Mouse (Mus musculus) hindbrain, embryonic 14.5 days (tissue): Measurements from ENCODE around the gene Tiam2. TPM values are rescaled to one million over a fixed set of nuclear protein-coding genes. Genes with fewer than 3 reads are reported as not detected.

Source experiments
- ATAC-seq: fragments of 200-750 bp; cut with Nextera tagmentation; 2 replicates; pipeline ENCODE4 v1.8.0; 2017; ENCODE audit warnings: moderate number of reproducible peaks, mild to moderate bottlenecking, moderate TSS enrichment, moderate library complexity; ENCODE audit not compliant: low FRiP score
- DNase-seq: peaks from one replicate; pipeline ENCODE4 v3.0.0-alpha.2; 2015; ENCODE audit warnings: low spot score
- H3K27ac ChIP-seq: fragments of 300-500 bp; sonication (generic); 2 replicates; pipeline ENCODE4 v1.5.1; 2014; ENCODE audit warnings: mild to moderate bottlenecking, moderate library complexity
- H3K27me3 ChIP-seq: fragments of 300-500 bp; sonication (generic); 2 replicates; pipeline ENCODE4 v1.6.1; 2014; ENCODE audit warnings: mild to moderate bottlenecking, low read length, mixed read lengths; ENCODE audit not compliant: control insufficient read depth, insufficient read depth
- H3K36me3 ChIP-seq: fragments of 300-500 bp; sonication (generic); replicated peaks from 2 replicates; pipeline ENCODE4 v1.6.1; 2014; ENCODE audit not compliant: control insufficient read depth, insufficient read depth
- H3K4me1 ChIP-seq: fragments of 300-500 bp; sonication (generic); replicated peaks from 2 replicates; pipeline ENCODE4 v1.6.1; 2014; ENCODE audit warnings: antibody characterized with exemption, low read length, mixed read lengths; ENCODE audit not compliant: control insufficient read depth, insufficient read depth
- H3K4me2 ChIP-seq: fragments of 300-500 bp; sonication (generic); replicated peaks from 2 replicates; pipeline ENCODE4 v1.6.1; 2014; ENCODE audit warnings: mild to moderate bottlenecking, moderate library complexity
- H3K4me3 ChIP-seq: fragments of 300-500 bp; sonication (generic); replicated peaks from 2 replicates; pipeline ENCODE4 v1.5.1; 2014; ENCODE audit warnings: mild to moderate bottlenecking, low read length
- H3K9ac ChIP-seq: fragments of 300-500 bp; sonication (generic); 2 replicates; pipeline ENCODE4 v1.6.1; 2014
- H3K9me3 ChIP-seq: fragments of 300-500 bp; sonication (generic); 2 replicates; pipeline ENCODE4 v1.6.1; 2016; ENCODE audit warnings: low read length; ENCODE audit not compliant: control insufficient read depth
- WGBS: fragments of 180-500 bp; shearing (Covaris S2); extraction: QIAGEN DNeasy Blood & Tissue Kit; methylation state at CpG from one replicate; pipeline ENCODE4 v1.1.7; 2014; 5-methylcytosine and 5-hydroxymethylcytosine counted together
- polyA plus RNA-seq: library from polyadenylated mRNA; unstranded; fragments of >200 nt; fragmentation: Nextera tagmentation; extraction: Ambion mirVana; gene quantifications from 2 replicates; pipeline ENCODE4 v1.2.1, GENCODE M21; 2014

Tiam2 gene
- polyA plus RNA-seq, 1 experiment from 2014 or later = 6.3 TPM

DNA sequence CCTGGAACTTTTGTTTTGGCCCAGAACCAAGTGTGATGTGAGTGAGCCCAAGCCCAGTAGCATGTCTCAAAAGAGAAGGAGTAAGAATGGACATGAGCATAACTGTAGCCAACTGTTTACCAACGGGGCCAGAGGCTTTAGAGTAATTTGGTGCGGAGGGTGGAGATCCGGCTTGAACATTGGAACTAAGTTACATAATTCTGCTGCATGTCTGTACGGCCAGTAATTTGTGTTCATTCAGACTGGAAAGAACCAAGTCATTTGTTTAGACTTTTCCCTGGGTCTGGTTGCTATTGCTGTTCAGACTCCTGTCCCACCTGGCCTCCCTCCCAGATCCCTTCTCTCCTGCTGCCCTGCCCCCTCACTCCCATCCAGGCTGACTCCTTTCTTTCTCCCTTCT is 43.3 kb downstream of the Tiam2 start:
- H3K9me3 ChIP-seq = no peaks in the 10 kb centered on the region
- H3K4me1 ChIP-seq = no peaks in the 10 kb centered on the region
- H3K27ac ChIP-seq = no peak overlapping the region
- ATAC-seq (no peak), DNase-seq (no peak)
- no peak overlapping the region for H3K4me3 ChIP-seq
- 73% methylated on average over 4 of the region's 4 CpGs for WGBS
- no peak overlapping the region for H3K9ac ChIP-seq
- H3K27me3 ChIP-seq = no peaks in the 10 kb centered on the region
- no peak overlapping the region for H3K4me2 ChIP-seq
- no peaks in the 10 kb centered on the region for H3K36me3 ChIP-seq

DNA sequence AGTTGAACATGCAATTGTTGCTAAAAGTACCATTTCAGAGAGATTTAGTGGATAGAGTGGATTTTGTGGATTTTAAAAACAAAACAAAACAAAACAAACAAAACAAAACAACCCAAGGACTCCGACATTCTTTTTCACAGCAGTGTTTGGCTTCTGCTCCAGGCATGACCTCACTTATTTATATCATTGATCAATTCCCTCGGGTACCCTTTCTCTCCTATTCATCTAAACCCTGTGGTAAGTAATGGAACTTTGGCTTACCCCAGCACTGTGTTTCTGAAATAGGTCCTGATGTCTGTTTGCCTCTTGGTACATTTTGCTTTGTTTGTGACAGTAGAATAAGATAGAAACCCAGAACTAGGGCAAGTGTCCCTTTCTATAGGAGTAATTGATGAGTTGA is 52.2 kb downstream of the Tiam2 start:
- Histone ChIP-seq H3K9me3 (no peaks in the 10 kb centered on the region), H3K9ac (no peak overlapping the region), H3K4me1 (no peaks in the 10 kb centered on the region), H3K27ac (no peak overlapping the region), H3K27me3 (no peaks in the 10 kb centered on the region), H3K4me2 (no peak overlapping the region), H3K36me3 (no peaks in the 10 kb centered on the region), H3K4me3 (no peak overlapping the region)
- DNase-seq (no peak), ATAC-seq (no peak)
- WGBS = 54% methylated on average over 2 of the region's 2 CpGs

DNA sequence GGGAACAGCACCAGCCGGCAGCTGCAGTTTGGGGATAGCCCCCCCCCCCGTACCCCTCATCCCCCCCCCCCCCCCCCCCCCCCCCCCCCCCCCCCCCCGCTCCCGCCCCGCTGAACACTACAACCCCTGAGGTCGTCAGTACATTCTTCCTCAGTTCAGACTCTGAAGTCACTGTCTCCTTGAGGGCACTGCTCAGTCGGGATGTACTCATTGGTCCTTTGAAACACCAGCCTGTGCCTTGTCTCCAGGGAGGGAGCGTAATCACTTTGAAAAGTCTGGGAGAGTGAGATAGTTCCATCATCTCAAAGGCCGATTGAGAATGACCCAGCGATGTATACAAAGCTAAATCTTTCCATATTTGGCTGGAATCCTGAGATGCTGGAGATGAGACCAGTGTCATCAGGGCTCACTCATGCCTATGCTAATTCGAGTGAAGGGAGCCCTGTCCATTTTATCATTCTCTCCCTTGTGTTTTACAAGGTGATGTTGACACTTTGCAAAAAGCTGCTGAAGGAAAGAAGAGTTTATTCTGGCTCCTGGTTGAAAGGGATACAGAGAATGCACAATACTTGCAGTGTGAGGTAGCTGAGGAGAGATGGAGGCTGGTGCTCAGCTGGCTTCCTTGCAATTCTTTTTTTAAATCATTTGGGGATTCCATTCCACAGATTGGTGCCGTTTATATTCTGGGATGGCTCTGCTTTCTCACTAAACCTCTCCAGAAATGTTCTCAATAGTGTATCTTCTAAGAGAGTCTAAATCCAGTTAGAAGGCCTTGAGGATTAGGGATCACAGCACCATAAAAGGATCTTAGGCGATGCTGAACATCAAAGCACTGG is 53.6 kb downstream of the Tiam2 start:
- WGBS = 34% methylated on average over 10 of the region's 13 CpGs
- Histone ChIP-seq H3K27ac (no peak overlapping the region), H3K36me3 (no peaks in the 10 kb centered on the region), H3K4me2 (no peak overlapping the region), H3K4me1 (no peaks in the 10 kb centered on the region), H3K9me3 (no peaks in the 10 kb centered on the region), H3K27me3 (no peaks in the 10 kb centered on the region), H3K9ac (no peak overlapping the region), H3K4me3 (no peak overlapping the region)
- no peak for ATAC-seq
- DNase-seq = no peak

DNA sequence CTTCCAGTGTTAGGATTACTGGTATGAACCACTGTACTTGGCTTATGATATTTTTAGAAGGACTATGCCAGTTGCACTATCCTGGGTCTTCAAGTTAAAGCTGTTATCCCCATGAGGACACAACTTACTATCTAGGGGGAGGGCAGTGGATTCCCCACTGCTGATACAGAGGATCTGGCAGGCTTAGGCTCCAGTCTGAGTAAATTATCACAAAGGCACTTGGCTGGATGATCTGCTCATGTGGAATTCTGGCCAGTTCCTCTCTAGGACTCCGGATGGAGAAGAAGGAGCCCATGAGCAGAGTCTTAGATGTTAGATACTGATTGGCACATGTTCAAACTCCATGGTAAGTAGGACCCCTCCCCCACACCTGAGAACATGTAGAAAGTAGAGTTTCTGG is 59.0 kb downstream of the Tiam2 start:
- 79% methylated on average over 1 of the region's 1 CpGs for WGBS
- Histone ChIP-seq H3K27ac (no peak overlapping the region), H3K4me3 (no peak overlapping the region), H3K9ac (no peak overlapping the region), H3K36me3 (no peaks in the 10 kb centered on the region), H3K9me3 (no peaks in the 10 kb centered on the region), H3K4me1 (no peaks in the 10 kb centered on the region), H3K4me2 (no peak overlapping the region), H3K27me3 (no peaks in the 10 kb centered on the region)
- ATAC-seq (no peak), DNase-seq (no peak)

DNA sequence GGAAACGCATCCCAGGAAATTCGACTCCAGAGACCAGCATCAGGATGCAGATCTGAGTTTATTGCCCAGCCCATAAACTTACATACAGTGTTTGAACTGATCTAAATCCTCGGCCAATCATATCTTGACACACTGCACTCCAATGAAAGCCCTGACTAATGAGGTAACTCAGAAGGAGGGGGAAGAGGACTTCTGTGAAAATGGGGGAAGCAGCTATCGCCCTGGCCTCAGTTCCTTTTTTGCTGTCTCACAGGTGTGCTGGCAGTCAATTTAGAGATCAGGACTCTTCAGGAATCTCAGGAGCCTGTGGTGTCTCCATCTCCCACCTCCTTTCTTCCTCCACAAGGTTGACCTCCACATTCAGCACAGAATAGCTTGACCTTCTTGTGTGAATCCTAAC is 61.4 kb downstream of the Tiam2 start:
- Histone ChIP-seq H3K27me3 (no peaks in the 10 kb centered on the region), H3K4me2 (no peak overlapping the region), H3K9ac (no peak overlapping the region), H3K4me1 (no peaks in the 10 kb centered on the region), H3K27ac (no peak overlapping the region), H3K9me3 (no peaks in the 10 kb centered on the region), H3K36me3 (no peaks in the 10 kb centered on the region), H3K4me3 (no peak overlapping the region)
- DNase-seq = no peak
- ATAC-seq = no peak
- WGBS = 76% methylated on average over 4 of the region's 4 CpGs

DNA sequence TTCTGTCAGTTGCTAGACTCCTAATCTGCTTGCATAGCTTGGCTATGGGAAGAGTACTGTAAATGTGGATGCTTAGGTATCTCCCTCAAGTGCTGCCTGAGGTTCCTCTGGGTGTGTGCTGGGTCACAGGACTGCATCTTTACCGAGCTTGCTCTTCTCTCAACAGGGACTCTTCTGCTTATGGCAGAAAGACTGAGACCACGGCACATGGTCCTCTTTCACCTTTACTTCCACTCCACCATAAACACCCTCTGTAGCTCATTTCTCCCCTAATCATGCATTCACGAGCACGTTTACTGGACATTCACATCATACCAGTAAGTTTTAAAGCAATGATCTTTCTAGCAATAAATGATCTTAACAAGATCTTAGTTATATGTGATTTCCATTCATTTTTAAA is 63.4 kb downstream of the Tiam2 start:
- Histone ChIP-seq H3K9ac (no peak overlapping the region), H3K4me1 (no peaks in the 10 kb centered on the region), H3K4me3 (no peak overlapping the region), H3K4me2 (no peak overlapping the region), H3K36me3 (no peaks in the 10 kb centered on the region), H3K9me3 (no peaks in the 10 kb centered on the region), H3K27ac (no peak overlapping the region), H3K27me3 (no peaks in the 10 kb centered on the region)
- DNase-seq (no peak), ATAC-seq (no peak)
- WGBS = 84% methylated on average over 4 of the region's 4 CpGs

DNA sequence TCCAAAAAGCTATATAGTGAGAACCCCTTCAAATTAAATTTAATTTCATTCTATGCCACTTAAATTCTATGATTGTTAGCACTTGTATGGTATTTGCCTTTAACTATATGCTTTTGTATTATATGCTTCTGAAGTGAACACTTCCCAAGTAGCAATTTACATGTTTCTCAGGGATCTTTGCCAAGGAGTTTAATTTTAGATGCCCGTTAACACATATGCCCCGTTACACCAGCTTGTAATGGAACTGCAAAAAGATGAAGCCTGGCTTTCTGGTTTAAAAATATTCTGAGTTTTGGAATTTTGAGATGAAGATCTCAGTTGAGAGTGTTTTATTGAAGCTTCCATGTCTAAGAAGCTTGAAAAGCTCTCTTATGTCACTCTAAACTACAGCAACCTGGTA is 67.6 kb downstream of the Tiam2 start:
- DNase-seq (no peak), ATAC-seq (no peak)
- Histone ChIP-seq H3K27ac (no peak overlapping the region), H3K4me2 (no peak overlapping the region), H3K4me3 (no peak overlapping the region), H3K4me1 (no peaks in the 10 kb centered on the region), H3K27me3 (no peaks in the 10 kb centered on the region), H3K36me3 (no peaks in the 10 kb centered on the region), H3K9ac (no peak overlapping the region), H3K9me3 (no peaks in the 10 kb centered on the region)
- WGBS = 86% methylated on average over 2 of the region's 2 CpGs

DNA sequence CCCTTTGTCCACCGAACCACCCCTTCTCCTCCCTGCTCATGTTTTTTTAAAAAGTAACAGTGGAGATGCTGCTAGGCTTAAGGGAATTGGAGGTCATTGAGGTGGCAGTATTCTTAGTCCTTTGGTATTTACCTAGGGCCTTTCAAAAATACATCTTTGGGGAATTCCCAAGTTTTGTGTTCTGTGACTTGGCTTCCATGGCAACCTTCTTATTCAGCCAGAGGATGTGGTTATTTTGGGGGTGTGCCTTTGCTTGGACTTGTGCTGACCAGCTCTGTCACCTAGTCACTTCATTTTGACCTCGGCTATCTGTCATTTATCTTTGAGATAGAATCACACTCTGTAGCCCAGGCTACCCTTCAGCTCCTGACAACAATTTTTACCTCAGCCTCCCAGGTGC is 68.6 kb downstream of the Tiam2 start:
- Histone ChIP-seq H3K27ac (no peak overlapping the region), H3K4me2 (no peak overlapping the region), H3K4me1 (no peaks in the 10 kb centered on the region), H3K27me3 (no peaks in the 10 kb centered on the region), H3K9me3 (no peaks in the 10 kb centered on the region), H3K4me3 (no peak overlapping the region), H3K9ac (no peak overlapping the region), H3K36me3 (no peaks in the 10 kb centered on the region)
- ATAC-seq (no peak), DNase-seq (no peak)
- WGBS = 81% methylated on average over 2 of the region's 2 CpGs

DNA sequence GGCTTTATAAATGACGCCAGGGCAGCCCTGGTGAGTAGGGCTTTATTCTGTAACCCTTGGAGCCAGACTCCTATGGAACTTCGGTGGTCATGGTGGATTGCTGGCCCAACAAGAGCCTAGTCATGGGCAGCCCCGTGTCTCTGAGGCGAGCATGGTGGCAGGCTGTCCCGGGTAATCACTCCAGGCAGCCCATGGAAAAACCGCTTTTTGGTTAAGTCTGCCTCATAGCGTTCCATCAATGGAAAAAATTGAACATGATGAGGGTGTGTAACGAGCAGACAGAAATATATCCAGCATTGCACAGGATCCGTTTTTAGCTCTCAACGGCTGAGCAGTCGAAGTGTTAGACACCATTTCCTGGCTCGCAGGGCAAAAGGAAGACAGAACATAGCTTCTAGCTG is 70.5 kb downstream of the Tiam2 start:
- Histone ChIP-seq H3K4me3 (no peak overlapping the region), H3K27ac (no peak overlapping the region), H3K9ac (no peak overlapping the region), H3K4me1 (no peaks in the 10 kb centered on the region), H3K9me3 (no peaks in the 10 kb centered on the region), H3K27me3 (no peaks in the 10 kb centered on the region), H3K4me2 (no peak overlapping the region), H3K36me3 (no peaks in the 10 kb centered on the region)
- ATAC-seq (no peak), DNase-seq (no peak)
- 79% methylated on average over 12 of the region's 12 CpGs for WGBS

DNA sequence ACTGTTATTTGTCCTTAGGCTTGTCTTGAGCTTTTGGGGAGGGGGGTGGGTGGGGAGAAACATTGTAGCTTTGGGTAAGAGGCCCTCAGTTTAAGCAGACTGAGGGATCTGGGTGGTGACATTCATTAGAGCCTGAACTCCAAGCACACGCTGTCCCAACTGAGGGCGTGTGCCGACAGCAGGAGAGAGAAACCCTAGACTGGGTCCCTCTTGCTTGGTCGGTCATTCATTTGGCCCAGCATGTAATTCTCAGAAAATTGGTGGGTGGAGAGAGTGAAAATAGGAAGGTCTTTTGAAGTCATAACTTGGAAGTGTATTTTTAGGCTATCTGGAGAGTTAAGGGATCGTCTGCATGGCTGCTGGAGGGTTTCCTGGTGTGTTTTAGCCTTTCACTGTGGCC is 71.5 kb downstream of the Tiam2 start:
- Histone ChIP-seq H3K4me1 (no peaks in the 10 kb centered on the region), H3K9ac (no peak overlapping the region), H3K4me2 (no peak overlapping the region), H3K27me3 (no peaks in the 10 kb centered on the region), H3K27ac (no peak overlapping the region), H3K36me3 (no peaks in the 10 kb centered on the region), H3K9me3 (no peaks in the 10 kb centered on the region), H3K4me3 (no peak overlapping the region)
- WGBS = 74% methylated on average over 5 of the region's 5 CpGs
- no peak for DNase-seq
- ATAC-seq = no peak
